Mouse (Mus musculus): Measurements from ENCODE around the gene Mlf1.
A peak's percentile ranks its signal among the peaks of the same experiment; 100 is the strongest.

The Mlf1 gene

DNA sequence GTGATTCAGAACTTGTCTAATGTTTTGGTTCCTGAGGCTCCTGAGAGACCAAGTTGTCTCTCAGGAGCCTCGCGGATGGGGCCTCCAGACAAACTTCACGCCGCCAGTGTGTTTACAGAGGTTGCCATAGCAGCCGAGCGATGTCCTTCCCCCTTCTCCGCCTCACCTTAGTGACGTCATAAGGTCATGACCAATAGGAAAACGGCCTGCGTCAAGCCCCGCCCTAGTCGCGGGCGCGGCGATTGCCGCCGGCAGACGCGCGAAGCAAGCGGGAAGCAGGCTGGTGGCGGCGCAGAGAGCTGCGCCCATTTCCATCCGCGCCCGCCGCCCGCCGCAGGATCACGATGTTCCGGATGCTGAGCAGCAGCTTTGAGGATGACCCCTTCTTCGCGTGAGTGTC is at the start of gene Mlf1:
TSS of gene Mlf1 (plus strand) at position 226 of the 400 bp plus-strand sequence.
- peak; percentile 97 for DNase-seq

DNA sequence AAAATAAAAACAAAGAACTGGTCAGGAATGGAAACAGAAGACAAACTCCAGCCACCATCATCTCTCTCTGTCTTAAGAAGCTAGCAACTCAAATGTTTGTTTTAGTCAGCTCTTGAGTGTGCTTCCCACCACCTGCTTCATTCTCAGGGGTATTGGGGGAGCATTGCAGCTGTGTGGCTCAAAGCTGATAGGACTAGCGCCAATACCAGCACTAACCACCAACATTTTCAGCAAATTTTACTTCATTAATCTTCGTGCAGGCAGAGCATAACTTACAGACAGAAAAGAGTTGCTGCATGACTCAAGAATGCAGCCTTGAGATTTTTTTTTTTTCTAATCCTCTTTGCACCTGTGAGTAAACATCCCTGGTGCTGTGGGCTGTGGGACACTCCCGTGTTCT is 34.3 kb upstream of the Mlf1 start:
- DNase-seq = no peak

DNA sequence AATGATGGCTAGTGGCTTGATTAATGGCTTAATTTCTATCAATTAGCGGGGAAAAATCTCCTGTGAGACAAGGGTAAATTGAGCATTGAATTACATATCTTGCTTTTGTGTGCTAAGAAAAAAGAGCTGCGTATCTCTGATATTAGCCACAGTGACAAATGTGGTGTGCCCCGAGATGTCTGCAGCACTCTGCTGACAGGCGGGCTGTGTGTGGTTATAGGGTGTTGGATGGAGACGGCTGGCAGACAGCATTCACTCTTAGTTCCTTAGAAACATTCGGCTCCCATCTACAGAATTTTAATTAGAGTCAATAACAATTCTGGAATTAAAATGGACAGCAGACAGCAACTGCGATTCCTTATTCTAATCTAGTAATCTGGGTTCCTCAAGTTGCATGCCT is 33.0 kb upstream of the Mlf1 start:
- DNase-seq = no peak

DNA sequence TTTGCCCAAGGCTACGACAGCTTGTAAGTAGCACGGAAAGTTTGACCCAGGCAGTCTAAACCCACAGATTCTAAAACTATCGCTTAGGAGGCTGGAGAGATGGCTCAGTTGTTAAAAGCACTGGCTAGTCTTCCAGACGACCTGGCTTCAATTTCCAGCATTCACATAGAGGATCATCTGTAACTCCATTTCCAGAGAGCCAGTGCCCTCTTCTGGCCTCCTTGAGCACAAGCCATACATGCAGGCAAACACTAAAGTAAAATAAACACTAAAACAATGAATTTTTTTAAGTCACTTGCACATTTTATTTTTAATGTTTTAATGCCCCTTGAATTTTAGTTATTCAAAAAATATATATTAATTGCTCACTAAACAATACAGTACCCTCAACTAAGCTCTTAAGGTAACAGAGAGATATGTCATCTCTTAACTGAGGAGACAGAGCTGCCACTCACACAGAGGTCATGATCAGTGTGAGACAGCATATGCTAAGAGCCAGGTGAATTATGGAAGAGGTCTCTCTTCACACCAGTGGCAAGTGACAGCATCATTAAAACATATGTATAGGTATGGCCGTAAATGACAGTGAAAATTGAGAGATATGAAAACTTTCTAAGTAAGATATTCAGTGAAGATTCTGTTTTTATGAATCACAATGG is 30.8 kb upstream of the Mlf1 start:
- DNase-seq = peak; percentile 33 to 34

DNA sequence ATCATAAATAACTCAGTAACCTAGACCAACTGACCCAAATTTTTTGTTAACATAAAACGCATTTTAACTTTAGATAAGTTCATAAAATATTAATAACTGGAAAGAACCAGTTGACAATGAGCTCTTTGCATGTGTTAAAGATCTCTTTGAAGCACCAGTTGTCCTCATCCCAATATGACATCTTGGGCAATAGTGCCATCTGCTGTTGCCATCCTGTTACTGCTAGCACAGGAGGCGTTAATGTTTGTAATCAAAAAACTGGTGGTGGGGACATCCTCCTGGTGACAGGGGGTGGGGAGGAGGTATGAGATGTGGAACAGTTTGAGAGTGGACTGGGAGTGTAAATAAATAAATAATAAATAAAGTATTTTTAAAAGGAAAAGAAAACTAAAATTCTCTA is 29.3 kb upstream of the Mlf1 start:
- peak; percentile 78 to 83 for DNase-seq

DNA sequence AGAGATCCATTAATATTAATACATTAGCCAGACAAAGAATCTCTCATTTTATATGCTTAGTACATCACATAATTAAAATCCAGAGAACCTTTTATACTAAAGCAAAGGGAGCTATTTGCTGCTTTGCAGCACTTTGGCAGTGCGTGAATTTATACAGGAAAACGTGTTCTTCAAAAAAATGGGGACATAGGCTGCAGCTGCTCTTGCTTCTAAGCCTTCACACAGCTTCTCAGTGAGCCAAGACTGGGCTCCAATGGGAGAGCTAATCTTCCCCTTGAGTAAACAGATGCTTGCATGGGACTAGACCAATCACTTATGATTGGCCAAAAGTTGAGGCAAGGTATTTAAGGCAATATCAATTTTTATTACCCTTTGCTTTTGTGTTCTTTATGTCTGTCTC is 27.2 kb upstream of the Mlf1 start:
- DNase-seq = no peak

DNA sequence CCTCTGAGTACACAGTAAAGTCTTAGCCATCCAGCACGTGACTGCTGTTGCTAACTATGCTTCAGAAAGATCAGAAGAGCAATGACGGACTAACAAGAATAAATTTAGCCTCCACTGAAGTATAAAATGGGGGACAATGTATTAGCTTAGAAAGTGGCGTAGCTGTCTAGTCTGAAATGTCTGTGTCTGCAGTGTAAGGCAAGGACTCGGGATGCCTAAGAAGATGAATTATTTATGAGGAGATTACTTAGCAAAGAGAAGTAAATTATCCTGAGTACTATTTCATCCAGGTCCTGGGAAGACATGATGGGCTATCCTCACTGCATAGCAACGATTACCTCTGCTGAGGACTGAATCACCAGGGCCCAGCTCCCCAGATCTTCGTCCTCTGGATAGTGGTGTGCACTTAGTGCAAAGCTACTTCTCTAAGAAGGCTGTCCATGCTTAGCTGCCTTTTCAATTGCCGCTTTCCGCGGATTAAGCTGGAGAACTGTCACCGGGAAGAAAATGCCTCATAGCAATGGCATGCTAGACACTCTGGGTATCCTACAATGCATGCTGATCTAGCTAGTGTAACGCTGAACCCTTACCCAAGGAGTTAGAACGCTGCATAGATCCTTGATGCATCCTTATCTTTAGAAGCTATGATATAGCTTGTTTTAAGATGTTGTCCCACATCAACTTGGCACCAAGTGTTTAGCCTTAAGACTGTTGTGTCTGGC is 22.3 kb upstream of the Mlf1 start:
- no peak for DNase-seq

DNA sequence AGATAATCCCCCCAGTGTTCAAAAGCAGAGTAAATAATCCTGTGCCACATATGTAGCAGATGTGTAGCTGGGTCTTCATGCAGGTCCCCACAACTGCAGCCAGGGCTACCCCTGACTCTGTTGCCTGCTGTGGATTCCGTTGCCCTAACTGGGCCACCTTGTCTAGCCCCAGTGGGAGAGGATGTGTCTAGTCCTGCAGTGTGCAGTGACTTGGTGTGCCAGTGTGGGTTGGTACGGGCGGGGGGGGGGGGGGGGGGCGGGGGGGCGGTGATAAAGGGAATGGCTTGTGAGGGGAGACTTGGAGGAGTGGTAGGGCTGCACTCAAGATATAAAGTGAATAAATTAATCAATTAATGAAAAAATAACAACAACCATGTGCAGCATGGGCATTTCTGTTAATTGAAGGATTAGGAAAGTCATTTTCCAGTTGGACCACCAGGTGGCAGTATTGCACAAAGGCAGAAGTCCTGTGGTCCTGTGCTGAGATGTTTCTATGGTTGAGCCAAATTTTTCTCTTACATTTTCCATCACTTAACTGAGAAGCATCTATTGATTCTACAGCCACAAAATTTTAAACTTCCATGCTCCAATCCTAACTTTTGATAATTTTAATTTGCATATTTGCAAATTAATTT is 21.7 kb upstream of the Mlf1 start:
- peak; percentile 74 to 79 for DNase-seq

DNA sequence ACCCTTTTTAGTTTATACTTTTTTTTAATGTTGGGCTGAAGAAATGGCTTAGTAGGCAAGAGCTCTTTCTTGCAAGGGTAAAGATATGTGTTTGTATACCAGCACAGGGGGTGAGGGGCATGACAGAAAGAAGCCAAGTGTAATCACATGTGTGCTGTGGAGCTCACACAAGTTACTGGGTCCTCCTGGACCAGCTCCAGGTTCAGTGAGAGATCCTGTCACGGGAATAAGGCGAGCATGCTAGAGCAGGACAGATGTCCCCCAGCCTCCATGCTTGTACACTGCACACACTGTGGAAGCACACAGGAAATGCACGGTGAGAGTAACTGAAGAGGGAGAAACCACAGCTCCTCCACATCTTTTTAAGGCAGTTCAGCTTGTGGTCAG is 21.1 kb upstream of the Mlf1 start:
- DNase-seq = peak; percentile 15 to 23

DNA sequence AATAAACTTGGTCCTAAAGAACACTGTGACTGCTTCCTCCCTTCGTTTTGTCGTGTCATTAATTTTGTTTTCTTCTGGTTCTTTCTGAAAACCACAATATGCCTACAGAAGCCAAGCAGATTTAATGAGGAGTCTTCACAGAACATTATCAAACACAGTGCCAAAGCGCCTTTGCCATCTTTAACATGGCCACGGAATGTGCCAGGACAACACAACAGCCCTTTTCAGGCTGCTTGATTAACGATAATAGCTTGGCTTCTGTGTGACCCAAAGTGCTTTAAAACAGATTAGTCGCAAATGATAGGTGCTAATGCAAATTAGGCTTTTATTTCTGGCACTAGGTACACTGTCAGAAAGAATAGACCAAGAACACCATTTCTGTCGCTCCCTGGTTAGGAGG is 15.5 kb upstream of the Mlf1 start:
- DNase-seq = no peak

DNA sequence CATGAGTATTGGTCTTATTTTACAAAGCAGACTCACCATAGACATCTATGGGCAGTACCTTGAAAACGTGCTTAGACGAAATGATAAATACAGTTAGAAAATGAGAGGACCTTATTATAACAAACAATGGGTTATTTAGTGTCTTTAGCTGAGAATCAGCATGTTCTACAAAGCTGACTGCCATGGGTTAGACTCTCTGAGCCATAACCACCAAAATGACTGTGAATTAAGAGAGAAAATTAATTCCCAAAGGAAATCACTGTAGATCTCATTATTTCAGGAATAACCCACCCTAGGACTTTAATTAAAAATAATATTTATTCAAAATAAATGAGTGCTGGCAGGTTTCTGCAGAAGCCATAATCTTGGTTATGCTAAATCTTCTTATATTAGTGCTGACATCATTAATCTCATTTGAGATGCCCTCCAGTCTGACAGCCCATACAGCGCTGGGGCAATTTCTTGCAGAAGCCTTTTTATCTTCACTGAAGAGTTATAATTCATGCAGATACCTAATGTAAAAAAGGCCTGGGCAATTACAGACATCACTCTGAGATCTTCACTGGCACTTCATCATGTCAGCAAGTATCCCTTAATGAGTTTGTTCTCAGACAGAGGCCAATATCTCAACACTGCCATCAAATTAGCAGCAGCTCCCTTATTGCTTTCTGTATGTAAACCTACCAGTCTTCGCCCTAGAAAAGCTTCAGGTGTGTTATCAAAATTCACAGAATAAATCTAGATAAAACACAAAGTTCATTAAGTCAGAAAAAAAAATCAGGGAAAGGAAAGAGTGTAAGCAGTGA is 7.6 kb upstream of the Mlf1 start:
- DNase-seq = no peak

DNA sequence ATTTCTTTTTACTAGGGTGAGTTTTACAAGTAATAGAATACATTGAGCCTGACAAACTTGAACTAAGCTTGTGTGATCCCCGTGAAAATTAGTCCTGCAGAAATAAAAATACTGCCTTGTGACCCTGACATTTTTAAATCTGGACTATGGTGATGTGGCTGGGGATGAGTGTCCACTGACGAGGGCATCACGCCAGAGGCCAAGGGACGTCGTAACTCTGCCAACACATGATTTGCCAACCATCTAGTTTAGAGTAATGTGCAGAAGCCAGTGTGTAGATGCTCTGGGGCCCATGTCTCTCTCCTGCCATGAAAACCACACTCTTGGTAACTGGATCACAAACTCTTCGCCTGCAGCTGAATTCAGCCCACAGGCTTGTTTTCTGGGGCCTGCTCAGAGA is 6.4 kb upstream of the Mlf1 start:
- peak; percentile 14 to 15 for DNase-seq

DNA sequence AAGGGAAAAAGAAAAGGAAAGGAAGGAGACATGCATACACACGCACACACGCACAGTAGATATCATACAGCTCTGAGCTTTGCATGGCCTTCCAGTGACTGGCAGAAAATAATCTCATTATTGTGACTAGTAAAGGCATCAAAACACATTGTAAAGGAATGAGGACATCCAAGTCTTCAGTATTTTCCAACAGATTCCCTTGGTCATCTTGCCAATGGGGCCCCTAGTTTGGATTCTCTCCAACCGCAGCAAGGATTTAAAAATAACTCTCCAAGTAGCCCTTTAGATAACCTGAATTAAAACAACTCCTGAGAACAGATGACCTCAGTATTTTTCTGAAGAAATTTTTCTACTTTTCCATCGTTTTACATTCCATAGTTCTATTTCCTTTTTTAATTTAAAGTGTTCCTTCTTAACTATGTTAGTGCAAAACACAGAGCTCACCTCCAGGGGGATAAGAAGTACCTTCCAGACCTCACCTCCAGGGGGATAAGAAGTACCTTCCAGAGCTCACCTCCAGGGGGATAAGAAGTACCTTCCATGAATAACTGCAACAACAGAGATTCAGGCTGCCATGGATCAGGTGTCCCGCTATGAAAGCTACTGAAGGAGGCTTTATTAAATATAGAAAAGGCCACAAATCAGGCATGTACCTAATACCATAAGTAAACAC is 4.4 kb upstream of the Mlf1 start:
- DNase-seq = no peak

DNA sequence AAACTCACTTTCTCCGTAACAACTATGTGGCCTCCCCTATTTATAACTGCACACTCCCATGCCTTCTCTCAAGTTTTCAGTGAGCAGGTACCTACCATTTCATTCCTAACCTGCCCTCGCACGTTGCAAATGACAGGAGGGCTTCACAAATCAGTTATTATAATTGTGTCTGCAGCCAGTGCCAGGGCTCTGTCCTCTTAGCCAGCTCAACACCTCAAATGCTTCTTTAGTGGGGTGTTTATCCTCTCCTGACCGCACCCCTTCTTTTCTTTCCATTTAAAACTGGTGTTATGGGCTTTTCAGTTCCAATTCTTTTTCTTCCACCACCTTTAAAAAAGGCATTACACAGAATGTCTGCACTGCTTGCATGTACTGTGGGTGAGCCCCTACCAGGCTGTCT is 1.7 kb upstream of the Mlf1 start:
- no peak for DNase-seq

DNA sequence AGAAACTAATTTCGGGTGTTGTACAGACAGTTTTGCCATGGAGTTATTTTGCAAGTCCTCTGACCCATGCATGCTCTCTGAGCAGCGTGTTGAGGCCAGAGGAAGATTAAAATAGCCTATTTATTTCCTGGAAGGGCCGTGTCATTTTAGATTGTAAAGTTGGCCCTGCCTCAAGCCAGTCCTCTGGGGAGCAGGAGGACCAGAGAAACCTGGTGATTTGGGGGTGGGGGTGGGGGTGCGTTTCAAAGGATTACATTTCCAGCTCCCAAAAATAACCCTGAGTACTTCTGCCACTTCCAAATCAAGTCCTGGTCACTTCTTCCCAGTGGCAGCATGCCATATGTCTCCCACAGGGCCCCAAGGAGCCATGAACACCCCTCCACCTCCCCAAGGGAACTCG is 1.1 kb upstream of the Mlf1 start:
- peak in 1 of 2 experiments; percentile 5 for DNase-seq

DNA sequence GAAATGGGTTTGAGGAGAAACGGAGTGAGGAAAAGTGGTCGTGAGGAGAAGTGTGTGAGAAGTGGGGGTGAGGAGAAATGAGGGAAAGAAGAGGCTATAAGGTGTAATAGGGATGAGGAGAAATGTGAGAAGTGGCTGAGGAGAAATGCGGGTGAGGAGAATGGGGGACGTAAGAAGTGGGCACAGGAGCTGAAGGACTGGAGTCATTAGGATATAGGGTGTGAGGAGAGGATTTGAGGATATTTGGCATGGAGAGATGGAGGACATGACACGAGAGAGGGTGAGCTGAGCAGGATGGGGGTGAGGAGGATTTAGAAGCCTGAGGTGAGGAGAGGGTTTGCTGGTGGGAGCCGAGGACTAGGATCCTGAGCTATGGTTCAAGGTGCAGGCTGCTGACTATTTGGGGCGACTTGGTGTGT is 472 bp downstream of the Mlf1 start:
- no peak for DNase-seq

DNA sequence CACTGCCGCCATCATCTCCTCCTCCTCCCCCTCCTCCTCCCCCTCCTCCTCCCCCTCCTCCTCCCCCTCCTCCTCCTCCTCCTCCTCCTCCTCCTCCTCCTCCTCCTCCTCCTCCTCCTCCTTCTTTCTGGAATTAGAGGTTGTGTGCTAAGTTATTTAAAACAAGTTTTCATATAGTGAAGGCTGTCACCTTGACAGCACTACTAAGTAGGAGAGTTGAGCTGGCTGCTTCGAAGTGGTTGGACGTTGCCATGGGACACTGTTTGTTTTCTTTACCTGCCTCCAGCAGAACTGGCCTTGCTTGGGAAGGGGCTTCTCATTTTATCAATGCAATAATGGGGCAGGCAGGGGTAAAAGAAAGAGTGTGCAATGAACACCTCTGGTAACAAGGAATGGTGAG is 1.2 kb downstream of the Mlf1 start, which contains the start of gene Gm17402:
TSS of gene Gm17402 (minus strand) at position 101 of the 400 bp plus-strand sequence.
- DNase-seq = no peak

DNA sequence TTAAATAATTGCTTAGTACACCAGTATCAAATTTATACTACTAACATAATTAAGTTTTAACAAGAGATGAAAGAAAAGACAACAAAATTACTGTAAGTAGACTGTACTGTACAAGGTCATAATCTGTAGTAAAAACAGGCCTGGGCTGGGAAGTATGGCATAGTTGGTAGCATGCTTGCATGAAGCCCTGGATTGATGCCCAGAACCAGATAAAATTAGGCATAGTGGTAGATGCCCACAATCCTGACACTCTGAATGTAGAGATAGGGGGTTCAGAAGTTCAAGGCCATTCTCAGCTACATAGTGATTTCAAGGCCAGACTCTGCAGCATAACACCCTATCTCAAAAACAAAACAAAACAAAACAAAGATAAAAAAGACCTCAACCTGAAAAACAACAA is 4.3 kb downstream of the Mlf1 start:
- DNase-seq = no peak

DNA sequence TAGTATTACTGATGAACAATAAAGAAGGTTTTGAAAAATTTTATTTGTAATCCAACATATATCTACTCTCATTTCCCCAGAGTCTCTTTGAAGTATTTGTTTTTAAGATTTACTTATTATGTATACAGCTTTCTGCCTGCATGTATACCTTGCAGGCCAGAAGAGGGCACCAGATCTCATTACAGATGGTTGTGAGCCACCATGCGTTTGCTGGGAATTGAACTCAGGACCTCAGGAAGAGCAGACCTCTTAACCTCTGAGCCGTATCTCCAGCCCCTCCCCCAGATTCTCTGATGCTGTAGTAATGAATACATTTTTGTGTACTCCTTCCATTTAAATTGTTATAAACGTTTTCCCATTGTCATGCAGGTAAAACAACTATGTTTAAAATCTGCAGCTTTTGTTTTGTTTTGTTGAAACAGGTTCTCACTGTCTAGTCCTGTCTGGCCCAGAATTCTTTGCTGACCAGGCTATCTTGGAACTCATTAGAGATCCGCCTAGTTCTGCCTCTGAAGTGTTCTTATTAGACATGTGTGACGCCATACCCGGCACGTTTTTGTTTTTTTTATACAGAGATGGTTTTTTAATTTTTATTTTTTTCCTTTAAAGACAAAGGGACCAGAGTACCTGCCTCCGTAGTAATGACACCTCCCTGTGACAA is 55.6 kb downstream of the Mlf1 start:
- peak; percentile 27 to 36 for DNase-seq

DNA sequence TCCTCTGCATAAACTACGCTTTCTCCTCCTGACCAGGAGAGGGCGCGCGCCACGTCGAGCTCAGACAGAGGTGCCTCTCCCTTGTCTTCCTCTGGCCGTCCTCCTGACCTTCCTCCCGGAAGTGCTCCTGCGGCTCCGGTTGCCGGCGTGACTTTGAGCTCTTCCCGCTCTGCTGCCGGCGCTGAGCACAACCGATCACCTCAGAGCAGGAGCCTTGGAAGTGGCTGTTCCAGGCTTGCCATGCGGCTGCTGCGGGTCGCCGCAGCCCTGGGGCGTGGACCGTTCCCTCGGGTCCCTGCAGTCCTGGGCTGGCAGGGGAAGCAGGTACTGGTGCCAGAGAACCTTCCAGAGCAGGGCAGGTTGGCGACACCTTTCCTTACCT is 56.1 kb downstream of the Mlf1 start, which contains the start of gene Gfm1:
TSS of gene Gfm1 (plus strand) at position 98 of the 382 bp plus-strand sequence.
- DNase-seq = peak; percentile 94 to 95

DNA sequence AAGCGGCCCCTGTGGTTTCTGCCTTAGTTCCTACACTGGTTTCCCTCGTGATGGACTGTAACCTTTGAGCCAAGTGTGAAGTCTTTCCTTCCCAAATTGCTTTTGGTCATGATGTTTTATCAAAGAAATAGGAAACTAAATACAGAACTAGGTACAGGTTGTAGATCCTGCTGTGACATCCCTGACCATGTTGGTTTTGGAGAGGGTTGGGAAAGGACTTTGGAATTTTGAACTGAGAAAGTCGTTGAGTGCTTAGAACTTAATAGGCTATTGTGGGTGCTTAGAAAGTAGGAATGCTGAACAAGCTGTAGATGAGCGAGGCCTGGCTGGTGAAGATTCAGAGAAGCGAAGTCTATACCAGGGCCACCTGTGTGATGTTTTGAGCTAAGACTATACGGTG is 60.1 kb downstream of the Mlf1 start:
- DNase-seq = no peak

DNA sequence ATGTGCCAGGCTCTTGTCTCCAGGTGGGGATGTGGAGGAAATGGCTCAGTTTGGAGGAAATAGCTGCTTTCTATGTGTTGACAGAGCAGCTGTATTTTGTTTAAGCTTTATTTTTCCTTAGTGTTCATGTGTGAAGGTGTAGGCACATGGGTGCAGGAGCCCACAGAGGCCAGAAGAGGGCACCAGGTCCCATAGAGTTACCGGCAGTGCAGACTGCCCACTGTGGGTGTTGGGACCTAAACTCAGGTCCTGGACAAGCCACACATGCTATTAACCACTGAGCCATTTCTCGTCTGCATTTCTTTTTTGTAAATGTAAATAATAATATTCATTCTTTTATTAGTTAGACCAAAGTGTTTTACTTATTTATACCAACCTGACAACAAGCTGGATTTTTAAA is 73.2 kb downstream of the Mlf1 start:
- no peak for DNase-seq

Data from cerebellum, postnatal 10 days (tissue).